Mouse (Mus musculus): Measurements from ENCODE around the gene Rora. TPM values are rescaled to one million over a fixed set of nuclear protein-coding genes. Genes with fewer than 3 reads are reported as not detected.

Gene Rora
- polyA plus RNA-seq, 1 experiment from 2014 or later, result 7.5 TPM

- Histone ChIP-seq H3K4me3 (ENCODE audit: low read depth, low read length) (no peak overlapping the region), H3K27me3 (ENCODE audit: control insufficient read depth, insufficient read depth, low read length) (no peaks in the 10 kb centered on the region), H3K36me3 (ENCODE audit: control insufficient read depth, insufficient read depth, low read length) (no peaks in the 10 kb centered on the region), H3K9me3 (ENCODE audit: control insufficient read depth, low read length) (no peaks in the 10 kb centered on the region), H3K9ac (ENCODE audit: low read length) (no peak overlapping the region), H3K4me2 (replicated peaks; ENCODE audit: low read depth) (no peak overlapping the region), H3K27ac (replicated peaks) (no peak overlapping the region), H3K4me1 (replicated peaks; ENCODE audit: control insufficient read depth, insufficient read depth) (no peaks in the 10 kb centered on the region)
- ATAC-seq (ENCODE audit: low FRiP score, low TSS enrichment), result no peak
- WGBS, result 88% methylated on average over 12 of the region's 12 CpGs
- DNase-seq (ENCODE audit: low spot score), result no peak
- TF ChIP-seq EP300 (optimal IDR thresholded peaks at IDR 0.05) (no peak), CTCF (IDR thresholded peaks at IDR 0.05; ENCODE audit: low read depth) (no peak)
Measured at GRCm38 (mm10) chr9:68679871-68680374, 26.3 kb downstream of the Rora start.

- H3K4me2 ChIP-seq (replicated peaks; ENCODE audit: low read depth), result no peak overlapping the region
- no peaks in the 10 kb centered on the region for H3K27me3 ChIP-seq (ENCODE audit: control insufficient read depth, insufficient read depth, low read length)
- no peak for TF ChIP-seq EP300 (optimal IDR thresholded peaks at IDR 0.05)
- no peak for TF ChIP-seq CTCF (IDR thresholded peaks at IDR 0.05; ENCODE audit: low read depth)
- no peaks in the 10 kb centered on the region for H3K36me3 ChIP-seq (ENCODE audit: control insufficient read depth, insufficient read depth, low read length)
- H3K4me1 ChIP-seq (replicated peaks; ENCODE audit: control insufficient read depth, insufficient read depth), result no peaks in the 10 kb centered on the region
- no peak overlapping the region for H3K4me3 ChIP-seq (ENCODE audit: low read depth, low read length)
- H3K9me3 ChIP-seq (ENCODE audit: control insufficient read depth, low read length), result no peaks in the 10 kb centered on the region
- no peak for ATAC-seq (ENCODE audit: low FRiP score, low TSS enrichment)
- H3K9ac ChIP-seq (ENCODE audit: low read length), result no peak overlapping the region
- H3K27ac ChIP-seq (replicated peaks), result no peak overlapping the region
- WGBS, result 57% methylated on average over 3 of the region's 3 CpGs
- DNase-seq (ENCODE audit: low spot score), result no peak
Measured at GRCm38 (mm10) chr9:68683938-68684337, 30.4 kb downstream of the Rora start.

GRCm38 (mm10) chr9:68685562-68685961 is 32.0 kb downstream of the Rora start:
- no peaks in the 10 kb centered on the region for H3K27me3 ChIP-seq (ENCODE audit: control insufficient read depth, insufficient read depth, low read length)
- no peak overlapping the region for H3K9ac ChIP-seq (ENCODE audit: low read length)
- no peak overlapping the region for H3K4me3 ChIP-seq (ENCODE audit: low read depth, low read length)
- H3K9me3 ChIP-seq (ENCODE audit: control insufficient read depth, low read length), result no peaks in the 10 kb centered on the region
- WGBS, result 52% methylated on average over 5 of the region's 5 CpGs
- no peak for DNase-seq (ENCODE audit: low spot score)
- ATAC-seq (ENCODE audit: low FRiP score, low TSS enrichment), result no peak
- H3K36me3 ChIP-seq (ENCODE audit: control insufficient read depth, insufficient read depth, low read length), result no peaks in the 10 kb centered on the region
- H3K4me1 ChIP-seq (replicated peaks; ENCODE audit: control insufficient read depth, insufficient read depth), result no peaks in the 10 kb centered on the region
- H3K27ac ChIP-seq (replicated peaks), result no peak overlapping the region
- no peak overlapping the region for H3K4me2 ChIP-seq (replicated peaks; ENCODE audit: low read depth)
- TF ChIP-seq CTCF (IDR thresholded peaks at IDR 0.05; ENCODE audit: low read depth) (no peak), EP300 (optimal IDR thresholded peaks at IDR 0.05) (no peak)

GRCm38 (mm10) chr9:68687251-68687874 is 33.8 kb downstream of the Rora start:
- ATAC-seq (ENCODE audit: low FRiP score, low TSS enrichment) (no peak), DNase-seq (ENCODE audit: low spot score) (no peak)
- no peak overlapping the region for H3K9ac ChIP-seq (ENCODE audit: low read length)
- no peak overlapping the region for H3K4me3 ChIP-seq (ENCODE audit: low read depth, low read length)
- no peak for TF ChIP-seq CTCF (IDR thresholded peaks at IDR 0.05; ENCODE audit: low read depth)
- no peak for TF ChIP-seq EP300 (optimal IDR thresholded peaks at IDR 0.05)
- H3K36me3 ChIP-seq (ENCODE audit: control insufficient read depth, insufficient read depth, low read length), result no peaks in the 10 kb centered on the region
- H3K4me2 ChIP-seq (replicated peaks; ENCODE audit: low read depth), result no peak overlapping the region
- H3K4me1 ChIP-seq (replicated peaks; ENCODE audit: control insufficient read depth, insufficient read depth), result no peaks in the 10 kb centered on the region
- no peaks in the 10 kb centered on the region for H3K9me3 ChIP-seq (ENCODE audit: control insufficient read depth, low read length)
- no peak overlapping the region for H3K27ac ChIP-seq (replicated peaks)
- no peaks in the 10 kb centered on the region for H3K27me3 ChIP-seq (ENCODE audit: control insufficient read depth, insufficient read depth, low read length)
- WGBS, result 58% methylated on average over 10 of the region's 10 CpGs

DNA sequence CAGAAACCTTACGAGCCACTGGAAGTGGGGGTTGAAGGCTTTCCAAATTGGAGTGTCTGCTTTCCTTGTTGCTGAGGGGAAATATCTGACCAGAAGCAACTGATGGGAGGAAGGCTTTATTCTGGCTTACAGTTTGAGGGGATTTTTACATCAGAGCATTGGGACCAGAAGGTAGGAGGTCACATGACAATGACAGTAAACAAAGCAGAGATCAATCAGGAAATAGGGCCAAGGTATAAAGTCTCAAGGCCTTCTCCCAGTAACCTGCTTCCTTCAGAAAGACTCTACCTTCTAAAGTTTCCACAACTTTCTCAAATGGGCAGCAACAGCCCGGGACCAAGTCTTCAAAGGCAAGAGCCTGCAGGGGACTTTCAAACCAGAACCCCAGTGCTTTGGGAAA is 34.6 kb downstream of the Rora start:
- no peak overlapping the region for H3K9ac ChIP-seq (ENCODE audit: low read length)
- DNase-seq (ENCODE audit: low spot score), result no peak
- no peaks in the 10 kb centered on the region for H3K27me3 ChIP-seq (ENCODE audit: control insufficient read depth, insufficient read depth, low read length)
- TF ChIP-seq EP300 (optimal IDR thresholded peaks at IDR 0.05), result no peak
- TF ChIP-seq CTCF (IDR thresholded peaks at IDR 0.05; ENCODE audit: low read depth), result no peak
- no peak overlapping the region for H3K4me3 ChIP-seq (ENCODE audit: low read depth, low read length)
- H3K27ac ChIP-seq (replicated peaks), result no peak overlapping the region
- no peaks in the 10 kb centered on the region for H3K4me1 ChIP-seq (replicated peaks; ENCODE audit: control insufficient read depth, insufficient read depth)
- WGBS, result 93% methylated on average over 2 of the region's 2 CpGs
- no peak overlapping the region for H3K4me2 ChIP-seq (replicated peaks; ENCODE audit: low read depth)
- no peak for ATAC-seq (ENCODE audit: low FRiP score, low TSS enrichment)
- H3K36me3 ChIP-seq (ENCODE audit: control insufficient read depth, insufficient read depth, low read length), result no peaks in the 10 kb centered on the region
- no peaks in the 10 kb centered on the region for H3K9me3 ChIP-seq (ENCODE audit: control insufficient read depth, low read length)

DNA sequence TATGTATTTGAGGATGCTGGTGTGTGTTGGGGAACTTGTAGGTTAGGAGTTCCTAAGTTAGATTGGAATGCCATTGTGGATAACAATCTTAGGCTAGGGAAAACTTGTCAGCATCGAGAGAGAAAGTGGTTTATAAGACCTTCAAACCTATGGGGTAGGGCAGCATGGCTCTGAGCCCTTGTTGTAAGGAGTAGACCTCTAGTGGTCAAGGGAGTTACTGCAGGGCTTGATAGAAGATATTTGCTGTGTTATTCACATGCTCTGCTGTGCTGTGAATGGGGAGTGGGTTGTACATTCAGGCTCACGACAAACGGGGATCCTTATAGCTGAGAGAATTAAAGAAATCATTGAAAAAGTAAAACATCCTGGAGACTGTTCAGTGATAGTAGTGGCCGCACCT is 35.8 kb downstream of the Rora start:
- no peak overlapping the region for H3K4me3 ChIP-seq (ENCODE audit: low read depth, low read length)
- no peak overlapping the region for H3K4me2 ChIP-seq (replicated peaks; ENCODE audit: low read depth)
- TF ChIP-seq EP300 (optimal IDR thresholded peaks at IDR 0.05) (no peak), CTCF (IDR thresholded peaks at IDR 0.05; ENCODE audit: low read depth) (peak; percentile 88)
- H3K9me3 ChIP-seq (ENCODE audit: control insufficient read depth, low read length), result no peaks in the 10 kb centered on the region
- H3K27ac ChIP-seq (replicated peaks), result no peak overlapping the region
- DNase-seq (ENCODE audit: low spot score) (peak; percentile 28), ATAC-seq (ENCODE audit: low FRiP score, low TSS enrichment) (no peak)
- H3K36me3 ChIP-seq (ENCODE audit: control insufficient read depth, insufficient read depth, low read length), result no peaks in the 10 kb centered on the region
- no peaks in the 10 kb centered on the region for H3K4me1 ChIP-seq (replicated peaks; ENCODE audit: control insufficient read depth, insufficient read depth)
- no peaks in the 10 kb centered on the region for H3K27me3 ChIP-seq (ENCODE audit: control insufficient read depth, insufficient read depth, low read length)
- WGBS, result 34% methylated on average over 4 of the region's 4 CpGs
- H3K9ac ChIP-seq (ENCODE audit: low read length), result no peak overlapping the region

Data from stomach, postnatal 0 days (tissue).